Mouse (Mus musculus) right cerebral cortex, postnatal 10 days (tissue): ENCODE results near the gene Nab2.
A peak's percentile ranks its signal among the peaks of the same experiment; 100 is the strongest.

Source experiments
- DNase-seq, 2 experiments: peaks; one replicate each; pipeline ENCODE4 v3.0.0; 2021; ENCODE audit warnings: low spot score in 2 of 2

The Nab2 gene

GRCm38 (mm10) chr10:127643553-127644238 is 24.7 kb downstream of the Nab2 start:
- DNase-seq: peak in 1 of 2 experiments; percentile 57

GRCm38 (mm10) chr10:127642772-127643552 is 25.4 kb downstream of the Nab2 start, which contains the start of gene Stat6:
Gene Stat6, plus strand, starts transcription at chr10:127642986.
- DNase-seq: peak; percentile 62 to 66

DNA sequence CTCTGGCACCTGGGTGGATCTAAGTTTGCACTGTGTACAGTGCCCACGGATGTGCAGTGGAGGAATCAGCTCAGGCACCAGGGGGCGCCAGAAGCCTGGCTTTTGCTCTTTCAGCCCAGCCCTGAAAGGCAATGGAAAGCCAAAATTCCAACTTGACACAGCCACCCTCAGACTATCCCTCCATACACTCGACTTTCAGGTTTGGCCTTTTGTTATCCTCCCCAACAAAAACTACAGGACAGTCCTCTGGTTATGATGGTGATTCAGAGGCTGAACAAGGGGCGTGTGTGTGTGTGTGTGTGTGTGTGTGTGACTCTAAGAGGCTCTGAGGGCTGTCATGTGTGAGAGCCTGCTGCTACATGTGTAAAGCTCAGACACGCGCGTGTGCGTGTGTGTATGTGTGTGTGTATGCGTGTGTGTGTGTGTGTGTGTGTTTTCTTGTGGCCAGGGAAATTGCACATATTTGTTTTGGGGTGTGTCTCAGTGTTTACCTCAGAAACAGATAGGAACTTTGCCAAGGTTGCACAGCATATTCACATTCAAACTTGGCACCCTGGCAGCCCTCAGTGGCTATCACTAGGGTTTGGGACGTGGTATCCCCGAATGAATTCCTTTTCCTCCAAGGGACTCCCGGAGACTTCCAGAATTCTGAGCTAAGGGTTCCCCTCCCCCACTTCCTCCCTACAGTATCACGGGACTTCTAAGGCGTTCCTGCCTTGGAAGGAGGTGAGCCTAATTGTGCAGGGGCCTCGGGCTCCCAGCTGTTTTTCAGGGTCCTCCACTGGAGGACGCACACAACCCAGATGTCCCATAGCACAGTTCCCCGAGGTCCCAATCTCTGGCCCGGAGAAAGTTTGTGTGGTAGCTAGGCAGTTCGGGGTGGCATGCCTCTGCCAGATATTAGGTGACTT is 26.3 kb downstream of the Nab2 start:
- peak; percentile 82 to 89 for DNase-seq

- no peak for DNase-seq
Measured at GRCm38 (mm10) chr10:127640421-127640820, 27.9 kb downstream of the Nab2 start.

GRCm38 (mm10) chr10:127632668-127633271 is 35.6 kb downstream of the Nab2 start:
- no peak for DNase-seq

DNA sequence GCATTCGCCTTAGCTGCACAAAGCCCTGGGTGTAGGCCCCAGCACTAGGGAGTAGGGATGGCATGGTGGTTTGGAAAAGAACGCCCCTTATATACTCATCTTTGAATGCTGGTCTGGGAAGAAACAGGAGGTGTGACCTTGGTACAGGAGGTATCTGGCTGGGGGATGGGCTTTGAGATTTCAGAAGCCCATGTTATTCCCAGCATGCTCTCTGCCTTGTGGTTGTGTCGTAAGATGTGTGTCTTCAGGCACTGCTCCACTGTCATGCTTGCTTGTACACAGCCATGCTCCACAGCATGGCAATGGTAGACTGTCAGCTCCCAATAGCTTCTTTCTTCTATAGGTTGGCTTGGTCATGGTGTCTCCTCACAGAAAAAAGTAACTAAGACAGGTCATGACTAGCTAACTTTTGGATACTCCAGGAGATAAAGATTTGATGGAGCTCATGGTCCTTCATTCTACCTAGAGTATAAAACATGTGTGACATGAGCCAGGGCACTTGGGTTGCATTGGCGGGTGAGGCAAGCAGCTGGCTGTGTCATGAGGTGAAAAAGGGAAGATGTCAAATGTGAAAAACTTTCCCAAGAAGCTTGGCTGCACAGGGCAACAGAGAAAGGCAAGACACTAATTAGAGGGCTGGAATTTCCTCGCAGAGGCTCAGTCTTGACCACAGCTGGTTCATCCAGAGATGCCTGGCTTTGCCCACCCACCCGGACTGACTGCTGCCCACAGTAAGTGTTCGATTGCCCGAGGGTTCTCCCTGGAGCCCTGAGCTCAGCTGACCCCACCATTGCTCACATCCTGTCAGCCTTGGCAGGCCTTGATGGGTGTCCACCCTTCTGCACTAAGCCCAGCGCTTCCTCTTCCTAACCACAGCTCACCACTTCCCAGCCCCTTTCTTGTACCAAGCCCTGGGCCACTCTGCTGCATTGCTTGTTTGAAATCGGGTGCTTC is 36.8 kb downstream of the Nab2 start:
- DNase-seq: no peak

DNA sequence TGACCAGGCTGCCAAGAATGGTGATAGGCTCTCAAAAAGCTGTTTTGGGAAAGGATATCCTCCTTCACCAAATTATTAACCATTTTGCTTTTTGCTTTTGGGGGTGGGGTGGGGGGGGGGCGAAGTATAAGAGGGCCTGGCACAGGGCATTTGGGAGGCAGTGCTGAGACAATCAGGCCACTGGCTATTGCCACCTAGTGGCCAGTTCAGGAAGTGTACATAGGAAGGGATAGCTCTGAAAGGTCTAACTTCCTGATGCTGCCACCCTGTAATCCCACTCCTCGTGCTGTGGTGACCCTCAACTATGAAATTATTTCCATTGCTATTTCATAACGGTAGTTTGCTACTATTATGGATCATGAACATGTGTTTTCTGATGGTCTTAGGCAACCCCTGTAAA is 41.9 kb downstream of the Nab2 start:
- DNase-seq: no peak

DNA sequence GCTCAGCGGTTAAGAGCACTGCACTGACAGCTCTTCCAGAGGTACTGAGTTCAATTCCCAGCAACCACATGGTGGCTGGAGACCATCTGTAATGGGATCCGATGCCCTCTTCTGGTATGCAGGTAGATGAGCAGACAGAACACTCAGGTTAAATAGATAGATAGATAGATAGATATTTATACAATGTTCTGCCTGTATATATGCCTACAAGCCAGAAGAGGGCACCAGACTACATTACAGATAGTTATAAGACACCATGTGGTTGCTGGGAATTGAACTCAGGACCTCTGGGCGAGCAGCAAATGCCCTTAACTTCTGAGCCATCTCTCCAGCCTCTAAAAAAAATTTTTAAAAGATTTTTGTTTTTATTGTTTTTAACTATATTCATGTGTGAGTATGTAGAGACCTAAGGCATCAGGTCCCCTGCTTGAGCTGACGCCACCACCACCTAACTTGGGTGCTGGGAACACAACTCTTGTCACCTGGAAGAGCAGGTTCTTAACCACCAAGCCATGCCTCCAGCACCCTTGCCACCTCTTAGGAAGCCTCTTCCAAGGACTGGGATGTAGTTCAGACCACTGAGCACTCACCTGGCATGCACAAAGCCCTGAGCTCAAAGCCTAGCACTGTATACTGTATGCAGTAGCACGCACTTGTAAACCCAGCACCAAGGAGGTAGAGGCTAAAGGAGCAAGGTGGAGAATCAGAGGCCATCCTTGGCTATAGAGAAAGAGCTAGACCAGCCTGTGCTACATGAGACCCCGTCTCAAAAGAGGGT is 44.7 kb downstream of the Nab2 start:
- no peak for DNase-seq

- DNase-seq: no peak
Measured at GRCm38 (mm10) chr10:127622661-127623060, 45.7 kb downstream of the Nab2 start.

GRCm38 (mm10) chr10:127622057-127622392 is 46.3 kb downstream of the Nab2 start:
- peak in 1 of 2 experiments; percentile 70 for DNase-seq

DNA sequence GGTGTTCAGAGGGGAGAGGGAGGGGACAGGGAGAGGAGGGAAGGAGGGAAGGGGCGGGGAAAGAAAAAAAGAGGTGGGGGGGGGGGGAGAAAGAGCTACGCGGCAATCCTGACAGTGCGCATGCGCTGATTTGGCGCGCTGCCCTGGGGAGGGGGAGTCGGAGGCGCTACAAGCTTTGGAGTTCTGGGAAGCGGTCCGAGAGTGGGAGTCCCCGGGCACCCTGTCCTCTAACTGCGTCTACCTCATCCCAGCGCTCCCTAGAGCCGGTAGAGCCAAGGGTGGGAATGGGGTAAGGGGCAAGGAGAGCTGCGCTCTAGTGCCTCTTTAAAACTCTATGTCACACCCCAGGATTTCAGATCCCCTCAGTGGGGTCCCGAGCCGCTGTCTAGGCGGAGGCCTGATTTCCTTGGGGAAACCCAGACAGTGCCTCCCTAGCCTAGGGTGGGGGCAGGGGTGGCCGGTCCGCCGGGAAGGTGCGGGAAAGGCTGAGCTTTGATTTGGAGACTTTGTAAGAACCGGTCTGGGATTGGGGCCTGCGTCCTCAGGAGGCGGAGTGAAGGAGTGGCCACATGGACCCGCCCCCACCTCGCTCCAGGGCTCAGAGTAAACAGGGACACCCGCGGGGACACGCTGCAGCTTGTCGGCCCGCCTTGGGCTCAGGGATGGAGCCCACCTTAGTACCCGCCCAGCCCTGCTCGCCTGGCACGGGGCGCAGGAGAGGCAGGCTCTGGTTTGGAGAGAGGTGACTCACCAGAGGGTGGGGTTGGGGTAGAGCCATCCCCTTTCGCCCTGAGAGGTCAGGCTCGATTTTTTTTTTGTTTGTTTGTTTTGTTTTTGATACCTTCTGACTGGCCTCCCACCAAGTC is 46.9 kb downstream of the Nab2 start:
- peak; percentile 93 to 96 for DNase-seq

DNA sequence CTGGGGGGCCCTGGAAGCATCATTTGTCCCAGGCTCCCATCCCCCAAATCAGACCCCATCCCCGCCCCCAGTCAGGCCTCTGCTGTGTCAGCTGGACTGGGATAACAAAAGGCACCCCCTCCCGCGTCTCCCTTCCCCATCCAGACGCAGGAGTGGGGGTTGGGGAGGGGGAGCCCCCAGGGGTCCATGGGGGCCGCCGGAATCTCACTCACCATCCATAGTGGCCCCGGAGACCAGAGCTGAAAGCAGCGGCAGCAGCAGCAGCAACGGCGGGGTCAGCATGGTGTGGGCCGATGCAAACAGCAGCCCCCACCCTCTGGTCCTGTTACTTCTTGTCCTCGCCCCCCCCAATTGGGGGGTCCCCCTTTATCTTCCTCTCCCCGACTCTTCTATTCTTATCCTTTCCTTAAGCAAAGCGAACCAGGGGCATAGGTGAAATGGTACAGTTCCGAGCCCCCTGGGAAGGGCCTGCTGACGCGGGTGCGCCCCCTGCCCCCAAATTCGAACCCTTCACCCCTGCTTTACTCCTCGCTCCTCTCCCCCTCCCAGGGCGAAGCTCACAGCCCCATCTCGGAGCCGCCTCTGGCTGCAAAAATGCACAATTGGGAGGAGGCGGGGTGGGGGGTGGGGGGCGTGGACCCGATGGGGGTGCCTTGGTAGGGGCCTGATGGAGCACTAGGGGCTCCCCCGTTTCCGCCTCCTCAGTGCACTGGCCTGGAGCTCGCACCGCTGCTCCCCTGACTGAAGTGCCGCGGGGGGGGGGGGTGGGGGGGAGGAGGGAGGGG is 47.8 kb downstream of the Nab2 start, which contains the start of gene Lrp1:
Gene Lrp1 (minus strand): TSS at position 743 of the 785 bp plus-strand sequence.
- DNase-seq: peak in 1 of 2 experiments; percentile 73

DNA sequence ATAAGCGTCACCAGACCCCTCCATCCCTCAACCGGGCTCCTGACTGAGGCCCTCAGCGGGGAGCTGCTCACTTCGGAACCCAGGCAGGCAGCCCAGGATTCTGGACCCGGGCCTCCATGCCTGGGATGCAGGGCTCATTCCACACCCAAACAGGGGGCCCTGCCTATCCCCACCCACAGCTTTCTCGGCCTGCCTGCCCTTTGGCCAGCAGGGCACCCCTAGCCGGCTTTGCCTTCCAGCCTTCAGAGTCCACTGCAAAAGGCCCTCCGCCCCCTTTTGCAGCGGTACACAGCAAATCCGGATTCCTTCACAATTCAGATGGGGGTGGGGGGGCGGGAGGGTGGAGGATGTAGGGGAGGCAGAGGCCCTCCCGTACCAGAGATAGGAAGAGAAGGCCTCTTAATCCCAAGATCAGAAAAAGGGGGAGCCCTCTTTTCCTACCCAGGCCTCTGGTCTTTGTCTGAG is 48.4 kb downstream of the Nab2 start:
- peak in 1 of 2 experiments; percentile 64 for DNase-seq

GRCm38 (mm10) chr10:127619119-127619721 is 49.1 kb downstream of the Nab2 start:
- DNase-seq: no peak

DNA sequence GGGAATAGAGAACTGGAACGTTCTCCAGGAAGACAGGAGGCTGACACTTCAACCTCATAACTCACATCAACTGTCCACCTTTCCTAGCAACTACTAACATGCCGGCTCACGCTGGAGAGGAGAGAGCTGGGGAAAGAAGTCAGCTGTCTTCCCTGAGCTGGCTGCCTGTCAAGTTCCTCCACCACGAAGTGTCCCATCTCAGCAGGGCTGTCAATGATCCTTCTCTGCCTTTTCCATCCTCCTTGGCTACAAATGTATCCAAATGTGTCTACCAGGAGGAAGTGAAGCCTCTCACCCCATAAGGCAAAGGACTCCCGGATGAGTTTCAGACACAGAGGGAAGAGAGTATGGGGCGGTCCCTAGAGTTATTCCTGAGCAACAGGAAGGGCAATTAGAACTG is 50.2 kb downstream of the Nab2 start:
- DNase-seq: peak in 1 of 2 experiments; percentile 55

GRCm38 (mm10) chr10:127617294-127617693 is 51.1 kb downstream of the Nab2 start:
- no peak for DNase-seq

DNA sequence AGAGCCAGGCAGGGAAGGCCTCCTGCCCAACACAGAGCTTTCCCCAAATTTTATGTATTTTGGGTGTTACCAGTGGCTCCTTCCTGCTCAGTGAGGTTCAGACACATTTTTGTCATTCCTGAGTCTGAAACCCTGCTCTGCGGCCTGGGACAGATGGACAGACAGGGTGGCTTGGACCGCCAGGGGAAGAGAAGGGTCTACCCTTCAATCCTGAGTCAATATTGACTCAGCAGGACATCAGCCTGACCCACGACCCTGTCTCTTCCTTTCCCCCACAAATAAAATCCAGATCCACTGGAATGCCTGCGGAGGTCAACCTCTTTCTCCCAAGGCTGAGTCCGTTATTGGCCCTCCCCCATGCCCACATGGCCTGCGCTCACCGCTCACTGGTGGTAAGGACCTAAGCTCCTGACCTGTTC is 52.1 kb downstream of the Nab2 start:
- DNase-seq: no peak
